Comparison of ENCODE assay signal across 23 mouse cellular contexts in genomic region chr3:105912097-105912880, GRCm38 (mm10). TPM values are rescaled to one million over a fixed set of nuclear protein-coding genes. Genes with fewer than 3 reads are reported as not detected.
"Had no signal": no experiment of that assay in that cellular context is flagged by ENCODE, and none has a peak within 500 bp of the region (broad histone marks: within the 10 kb centered on the region; RNA-seq: fewer than 3 reads in every experiment).

No protein-coding gene starts in this region.

- H3K9me3 ChIP-seq: liver, embryonic 15.5 days; lung, embryonic 15.5 days; megakaryocyte, embryonic 14.5 days; midbrain, embryonic 10.5 days; midbrain, embryonic 13.5 days; neural tube, embryonic 13.5 days; neural tube, embryonic 15.5 days; stomach, embryonic 15.5 days had no signal

- H3K4me1 ChIP-seq: midbrain, embryonic 13.5 days; neural tube, embryonic 13.5 days; neural tube, embryonic 15.5 days; stomach, embryonic 15.5 days had no signal

- H3K4me3 ChIP-seq: liver, embryonic 15.5 days; lung, embryonic 15.5 days; midbrain, embryonic 10.5 days; midbrain, embryonic 13.5 days; myocyte; neural tube, embryonic 13.5 days; neural tube, embryonic 15.5 days; stomach, embryonic 15.5 days had no signal

- H3K27me3 ChIP-seq: lung, embryonic 15.5 days; megakaryocyte, embryonic 14.5 days; midbrain, embryonic 13.5 days; neural tube, embryonic 13.5 days; neural tube, embryonic 15.5 days; stomach, embryonic 15.5 days had no signal

- H3K9ac ChIP-seq: liver, embryonic 15.5 days; liver, postnatal 0 days; lung, embryonic 15.5 days; midbrain, embryonic 13.5 days; neural tube, embryonic 13.5 days; neural tube, embryonic 15.5 days; stomach, embryonic 15.5 days had no signal

- ATAC-seq: liver, postnatal 0 days; lung, postnatal 0 days; midbrain, embryonic 13.5 days; midbrain, embryonic 16.5 days had no signal

- H3K36me3 ChIP-seq: liver, embryonic 15.5 days; lung, embryonic 15.5 days; midbrain, embryonic 10.5 days; midbrain, embryonic 13.5 days; neural tube, embryonic 13.5 days; neural tube, embryonic 15.5 days; stomach, embryonic 15.5 days had no signal

- DNase-seq: liver, postnatal 0 days; lung, adult 2 months; lung, postnatal 14 days; lung, postnatal 36 days; right cerebral cortex, postnatal 14 days; thymus, adult 2 months; thymus, postnatal 25 days; thymus, postnatal 4 days had no signal

- H3K4me2 ChIP-seq: liver, embryonic 15.5 days; lung, embryonic 15.5 days; midbrain, embryonic 13.5 days; neural tube, embryonic 13.5 days; neural tube, embryonic 15.5 days; stomach, embryonic 15.5 days had no signal

- H3K27ac ChIP-seq: liver, embryonic 15.5 days; lung, embryonic 15.5 days; macrophage; midbrain, embryonic 10.5 days; midbrain, embryonic 13.5 days; neural tube, embryonic 13.5 days; neural tube, embryonic 15.5 days; stomach, embryonic 15.5 days; stomach, postnatal 0 days had no signal

RNA-seq across cellular contexts. Expression of gene I830077J02Rik, which starts 20.2 kb away (rescaled TPM):
- polyA plus RNA-seq: testis, adult 2 months had no signal

RNA-seq across cellular contexts. Expression of gene Tmigd3, which starts 41.6 kb away (rescaled TPM):
- polyA plus RNA-seq: midbrain, embryonic 10.5 days; midbrain, embryonic 13.5 days; midbrain, embryonic 16.5 days; neural tube, embryonic 11.5 days; neural tube, embryonic 13.5 days; neural tube, embryonic 15.5 days had no signal

RNA-seq across cellular contexts. Expression of gene Adora3, which starts 41.6 kb away (rescaled TPM):
- polyA plus RNA-seq: midbrain, embryonic 10.5 days; myocyte; neural tube, embryonic 13.5 days had no signal
